Mouse (Mus musculus) intestine, postnatal 0 days (tissue): Measurements from ENCODE around the gene Mcm2. TPM values are rescaled to one million over a fixed set of nuclear protein-coding genes. Genes with fewer than 3 reads are reported as not detected.

Experiments used
- ATAC-seq: fragments of 200-750 bp; cut with Nextera tagmentation; 2 replicates; pipeline ENCODE4 v1.8.0; 2017; ENCODE audit warnings: mild to moderate bottlenecking, moderate TSS enrichment, moderate library complexity
- H3K27ac ChIP-seq: fragments of 300-500 bp; sonication (generic); 2 replicates; pipeline ENCODE4 v1.5.1; 2014; ENCODE audit warnings: mild to moderate bottlenecking, low read depth, low read length, moderate library complexity
- H3K27me3 ChIP-seq: fragments of 300-500 bp; sonication (generic); replicated peaks from 2 replicates; pipeline ENCODE4 v1.6.1; 2014; ENCODE audit warnings: low read length, mixed read lengths; ENCODE audit not compliant: control insufficient read depth, insufficient read depth
- H3K36me3 ChIP-seq: fragments of 300-500 bp; sonication (generic); 2 replicates; pipeline ENCODE4 v1.6.1; 2014; ENCODE audit warnings: mild to moderate bottlenecking, moderate library complexity; ENCODE audit not compliant: control insufficient read depth, insufficient read depth
- H3K4me1 ChIP-seq: fragments of 300-500 bp; sonication (generic); replicated peaks from 2 replicates; pipeline ENCODE4 v1.6.1; 2014; ENCODE audit warnings: antibody characterized with exemption, low read length, mixed read lengths; ENCODE audit not compliant: control insufficient read depth, insufficient read depth
- H3K4me2 ChIP-seq: fragments of 300-500 bp; sonication (generic); replicated peaks from 2 replicates; pipeline ENCODE4 v1.6.1; 2014; ENCODE audit warnings: low read depth, mild to moderate bottlenecking, moderate library complexity
- H3K4me3 ChIP-seq: fragments of 300-500 bp; sonication (generic); 2 replicates; pipeline ENCODE4 v1.5.1; 2014; ENCODE audit warnings: low read depth, low read length
- H3K9ac ChIP-seq: fragments of 300-500 bp; sonication (generic); 2 replicates; pipeline ENCODE4 v1.6.1; 2014; ENCODE audit warnings: mild to moderate bottlenecking, low read depth, low read length
- H3K9me3 ChIP-seq: fragments of 300-500 bp; sonication (generic); 2 replicates; pipeline ENCODE4 v1.6.1; 2016; ENCODE audit warnings: mixed run types; ENCODE audit not compliant: control insufficient read depth
- CTCF ChIP-seq: sonication (generic); IDR thresholded peaks from 2 replicates; pipeline ENCODE4 v1.5.1; 2016; ENCODE audit warnings: low read depth, mild to moderate bottlenecking, control low read depth, antibody characterized with exemption, moderate library complexity
- WGBS: fragments of 180-500 bp; shearing (Covaris S2); extraction: QIAGEN DNeasy Blood & Tissue Kit; methylation state at CpG from one replicate; pipeline ENCODE4 v1.1.7; 2014; 5-methylcytosine and 5-hydroxymethylcytosine counted together
- polyA plus RNA-seq: library from polyadenylated mRNA; unstranded; fragments of >200 nt; fragmentation: Nextera tagmentation; extraction: Ambion mirVana; gene quantifications from 2 replicates; pipeline ENCODE4 v1.2.1, GENCODE M21; 2015

Gene Mcm2
- polyA plus RNA-seq, result 32.9 and 33.1 TPM in 2 replicates

DNA sequence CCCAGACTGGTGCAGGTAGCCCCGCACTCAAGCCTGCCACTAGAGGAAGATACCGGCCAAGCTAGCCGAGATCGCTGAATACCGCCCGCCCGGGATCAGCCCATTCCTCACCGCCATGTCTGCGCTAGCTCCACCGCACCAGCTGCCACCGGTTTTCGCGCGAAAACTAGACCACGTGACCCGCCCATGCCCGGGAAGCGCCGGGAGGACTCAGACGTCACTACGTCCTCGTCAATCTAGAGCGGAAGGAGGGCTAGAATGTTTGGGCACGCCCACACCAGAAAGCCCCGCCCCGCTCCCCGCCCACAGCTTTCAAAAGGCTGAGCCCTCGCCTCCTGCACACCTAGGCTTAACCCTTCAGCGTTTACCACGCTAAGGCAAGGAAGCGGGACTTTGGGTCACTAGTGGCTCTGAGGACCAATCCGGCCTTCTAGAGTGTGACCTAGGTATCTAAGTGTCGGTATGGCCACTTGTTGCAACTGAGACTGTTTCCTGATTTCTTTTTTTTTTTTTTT, at the start of gene Mcm2:
Gene Mcm2, minus strand, starts transcription at position 247 of the 515 bp plus-strand sequence.
- peak within 1 kb of the TSS; percentile 94 for H3K4me2 ChIP-seq
- TF ChIP-seq CTCF, result 0 out of 2 replicates have a peak, but pooled peaks have one; percentile 8
- peak within 1 kb of the TSS; percentile 54; the same call in 1 of the 2 replicates for H3K27ac ChIP-seq
- H3K36me3 ChIP-seq, result 0 out of 2 replicates have a peak, but pooled peaks cover 7% of the 10 kb centered on the region
- peak within 1 kb of the TSS; percentile 66 for H3K4me3 ChIP-seq
- H3K9me3 ChIP-seq, result no peaks in the 10 kb centered on the region
- no peaks in the 10 kb centered on the region for H3K27me3 ChIP-seq
- peak; percentile 66 for ATAC-seq
- peaks cover 13% of the 10 kb centered on the region for H3K4me1 ChIP-seq
- under 1% methylated on average over 33 of the region's 33 CpGs for WGBS
- H3K9ac ChIP-seq, result peak within 1 kb of the TSS; percentile 75

DNA sequence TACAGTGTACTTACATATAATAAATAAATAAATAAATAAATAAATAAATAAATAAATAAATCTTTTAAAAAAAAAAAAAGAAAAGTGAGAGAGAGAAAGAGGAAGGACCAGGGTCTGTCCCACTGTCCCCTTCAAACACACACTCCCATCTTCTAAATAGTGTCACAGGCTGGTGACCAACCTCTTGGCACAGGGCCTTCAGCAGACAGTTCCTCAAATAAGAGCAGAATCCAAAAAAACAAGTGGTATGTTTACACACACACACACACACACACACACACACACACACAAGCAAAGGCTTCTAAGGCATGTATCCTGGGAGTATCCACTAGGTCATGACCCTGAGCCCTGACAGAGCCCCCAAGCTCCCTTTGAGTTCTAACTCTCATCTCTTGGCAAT, 49.2 kb upstream of the Mcm2 start:
- TF ChIP-seq CTCF, result no peak
- Histone ChIP-seq H3K4me1 (no peaks in the 10 kb centered on the region), H3K4me3 (no peak overlapping the region), H3K36me3 (no peaks in the 10 kb centered on the region), H3K9me3 (no peaks in the 10 kb centered on the region), H3K9ac (no peak overlapping the region), H3K27ac (no peak overlapping the region), H3K27me3 (no peaks in the 10 kb centered on the region), H3K4me2 (no peak overlapping the region)
- ATAC-seq, result no peak

DNA sequence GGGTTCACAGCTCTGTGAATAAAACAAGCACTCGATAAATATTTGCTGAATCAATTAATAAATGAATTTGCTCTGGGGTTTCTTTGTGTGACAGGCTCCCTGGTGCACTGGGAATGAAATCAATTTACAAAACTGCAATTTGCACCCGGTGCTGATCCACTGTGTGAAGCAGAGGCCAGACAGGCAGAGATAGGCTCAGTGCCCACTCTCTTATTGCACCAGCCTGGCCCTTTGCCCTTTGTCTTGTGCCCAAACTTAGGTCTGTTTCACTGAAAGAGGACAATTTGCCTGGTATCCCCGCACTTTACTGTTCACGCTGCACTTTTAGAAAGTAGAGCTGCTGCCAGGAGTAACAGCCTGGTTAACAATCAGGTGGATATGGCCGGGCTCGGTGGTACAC, 47.9 kb upstream of the Mcm2 start:
- H3K4me2 ChIP-seq, result no peak overlapping the region
- TF ChIP-seq CTCF, result no peak
- no peak overlapping the region for H3K4me3 ChIP-seq
- no peaks in the 10 kb centered on the region for H3K9me3 ChIP-seq
- H3K4me1 ChIP-seq, result no peaks in the 10 kb centered on the region
- WGBS, result 78% methylated on average over 6 of the region's 6 CpGs
- no peaks in the 10 kb centered on the region for H3K36me3 ChIP-seq
- H3K27me3 ChIP-seq, result no peaks in the 10 kb centered on the region
- H3K9ac ChIP-seq, result no peak overlapping the region
- H3K27ac ChIP-seq, result no peak overlapping the region
- no peak for ATAC-seq

DNA sequence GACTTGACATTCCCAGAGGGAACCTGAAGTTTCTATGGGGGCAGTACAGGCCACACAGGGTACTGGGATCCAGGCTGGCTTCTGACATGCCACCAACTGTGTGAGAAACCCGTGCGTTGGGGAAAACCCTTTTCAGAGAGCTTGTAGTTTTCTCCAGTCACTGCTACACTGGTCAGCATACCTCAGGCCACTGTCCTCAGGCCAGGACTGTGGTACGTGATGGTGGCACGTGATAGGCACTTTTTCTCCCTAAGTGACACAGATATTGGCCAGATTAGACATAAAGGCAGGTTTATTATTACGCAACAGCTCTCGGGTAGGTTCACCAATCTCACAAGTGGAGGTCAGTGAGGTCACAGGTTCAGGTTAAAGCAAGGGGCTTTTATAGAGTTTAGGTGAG, 45.1 kb upstream of the Mcm2 start:
- Histone ChIP-seq H3K4me1 (no peaks in the 10 kb centered on the region), H3K36me3 (no peaks in the 10 kb centered on the region), H3K4me2 (no peak overlapping the region), H3K4me3 (no peak overlapping the region), H3K9me3 (no peaks in the 10 kb centered on the region), H3K27me3 (no peaks in the 10 kb centered on the region), H3K9ac (no peak overlapping the region), H3K27ac (no peak overlapping the region)
- ATAC-seq, result no peak
- TF ChIP-seq CTCF, result no peak
- 69% methylated on average over 6 of the region's 6 CpGs for WGBS

DNA sequence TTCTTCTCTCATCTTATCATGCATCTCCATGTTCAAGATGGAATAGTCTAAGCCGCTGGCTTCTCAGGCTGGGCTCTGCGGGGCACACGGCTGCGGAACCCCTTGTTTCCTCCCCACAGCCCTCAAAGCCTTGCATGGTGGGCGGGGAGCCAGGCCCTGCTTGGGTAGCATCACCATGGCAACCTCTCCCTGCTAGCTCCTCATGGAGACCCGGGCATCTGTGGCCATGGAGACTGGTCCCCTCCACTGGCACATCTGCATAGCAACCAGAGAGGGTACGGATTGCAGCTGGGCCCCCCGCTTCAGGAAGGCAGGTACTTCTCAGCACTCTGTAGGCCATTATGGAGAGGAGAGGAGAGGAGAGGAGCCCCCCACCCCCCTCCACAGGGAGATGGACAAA, 44.0 kb upstream of the Mcm2 start:
- Histone ChIP-seq H3K4me3 (no peak overlapping the region), H3K9me3 (no peaks in the 10 kb centered on the region), H3K27ac (no peak overlapping the region), H3K4me2 (no peak overlapping the region), H3K9ac (no peak overlapping the region), H3K4me1 (no peaks in the 10 kb centered on the region), H3K36me3 (no peaks in the 10 kb centered on the region), H3K27me3 (no peaks in the 10 kb centered on the region)
- TF ChIP-seq CTCF, result no peak
- no peak for ATAC-seq
- 68% methylated on average over 8 of the region's 8 CpGs for WGBS

DNA sequence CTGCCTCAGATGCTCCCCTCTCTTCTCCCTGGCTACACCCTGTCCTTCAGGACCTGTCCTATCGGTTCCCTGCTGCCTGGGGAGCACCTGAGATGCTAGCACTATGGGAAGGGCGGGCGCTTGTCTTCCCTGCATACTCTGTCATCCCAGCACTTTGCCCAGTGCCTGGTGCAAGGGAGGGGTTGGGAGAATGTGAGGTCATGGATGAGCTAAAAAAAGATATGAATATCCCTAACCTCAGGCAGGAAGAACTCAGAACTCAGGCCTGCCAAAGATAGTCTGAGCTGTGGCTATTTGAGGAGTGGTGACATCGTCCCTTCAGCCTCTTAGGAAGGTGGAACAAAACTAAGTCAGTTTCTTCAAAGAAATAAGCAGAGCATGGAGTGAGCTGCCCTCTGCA, 43.0 kb upstream of the Mcm2 start:
- no peak overlapping the region for H3K4me3 ChIP-seq
- no peaks in the 10 kb centered on the region for H3K36me3 ChIP-seq
- no peak for ATAC-seq
- no peaks in the 10 kb centered on the region for H3K4me1 ChIP-seq
- WGBS, result 66% methylated on average over 4 of the region's 4 CpGs
- H3K27ac ChIP-seq, result no peak overlapping the region
- H3K4me2 ChIP-seq, result no peak overlapping the region
- no peak overlapping the region for H3K9ac ChIP-seq
- H3K9me3 ChIP-seq, result no peaks in the 10 kb centered on the region
- no peak for TF ChIP-seq CTCF
- H3K27me3 ChIP-seq, result no peaks in the 10 kb centered on the region
